Mouse (Mus musculus) kidney, embryonic 16.5 days (tissue): ENCODE data around the gene Sox11. TPM values are rescaled to one million over a fixed set of nuclear protein-coding genes. Genes with fewer than 3 reads are reported as not detected.

Experiments used
- ATAC-seq: fragments of 200-750 bp; cut with Nextera tagmentation; 2 replicates; pipeline ENCODE4 v1.8.0; 2017; ENCODE audit warnings: moderate TSS enrichment; ENCODE audit not compliant: low FRiP score, low TSS enrichment
- H3K27ac ChIP-seq: fragments of 300-500 bp; sonication (generic); 2 replicates; pipeline ENCODE4 v1.5.1; 2014; ENCODE audit warnings: low read length
- H3K27me3 ChIP-seq: fragments of 300-500 bp; sonication (generic); 2 replicates; pipeline ENCODE4 v1.6.1; 2014; ENCODE audit warnings: low read length, control low read depth, mixed read lengths; ENCODE audit not compliant: insufficient read depth
- H3K36me3 ChIP-seq: fragments of 300-500 bp; sonication (generic); 2 replicates; pipeline ENCODE4 v1.6.1; 2014; ENCODE audit warnings: low read length, control low read depth, mixed read lengths; ENCODE audit not compliant: insufficient read depth
- H3K4me1 ChIP-seq: fragments of 300-500 bp; sonication (generic); 2 replicates; pipeline ENCODE4 v1.6.1; 2014; ENCODE audit warnings: low read length, control low read depth, mixed read lengths; ENCODE audit not compliant: insufficient read depth
- H3K4me2 ChIP-seq: fragments of 300-500 bp; sonication (generic); replicated peaks from 2 replicates; pipeline ENCODE4 v1.6.1; 2014; ENCODE audit warnings: low read depth, low read length
- H3K4me3 ChIP-seq: fragments of 300-500 bp; sonication (generic); 2 replicates; pipeline ENCODE4 v1.5.1; 2014; ENCODE audit warnings: mild to moderate bottlenecking, low read length
- H3K9ac ChIP-seq: fragments of 300-500 bp; sonication (generic); replicated peaks from 2 replicates; pipeline ENCODE4 v1.6.1; 2014; ENCODE audit warnings: low read length
- H3K9me3 ChIP-seq: fragments of 300-500 bp; sonication (generic); 2 replicates; pipeline ENCODE4 v1.6.1; 2016; ENCODE audit warnings: low read length, control low read depth
- WGBS: fragments of 180-500 bp; shearing (Covaris S2); extraction: QIAGEN DNeasy Blood & Tissue Kit; methylation state at CpG from one replicate; pipeline ENCODE4 v1.1.7; 2014; 5-methylcytosine and 5-hydroxymethylcytosine counted together
- polyA plus RNA-seq: library from polyadenylated mRNA; unstranded; fragments of >200 nt; fragmentation: Nextera tagmentation; extraction: Ambion mirVana; gene quantifications from 2 replicates; pipeline ENCODE4 v1.2.1, GENCODE M21; 2015

Gene Sox11
- polyA plus RNA-seq, 1 experiment from 2014 or later: 60.2 TPM

- H3K4me3 ChIP-seq: peak overlapping the region; percentile 81; the same call in 1 of the 2 replicates
- no peak overlapping the region for H3K27ac ChIP-seq
- no peaks in the 10 kb centered on the region for H3K9me3 ChIP-seq
- 53% methylated on average over 1 of the region's 1 CpGs for WGBS
- peaks cover 12% of the 10 kb centered on the region; the same call in 1 of the 2 replicates for H3K4me1 ChIP-seq
- H3K27me3 ChIP-seq: no peaks in the 10 kb centered on the region
- peaks cover 3% of the 10 kb centered on the region; the same call in 1 of the 2 replicates for H3K36me3 ChIP-seq
- ATAC-seq: no peak
- peak overlapping the region; percentile 83 for H3K4me2 ChIP-seq
- H3K9ac ChIP-seq: no peak overlapping the region
Measured at GRCm38 (mm10) chr12:27337482-27337881, 4.9 kb downstream of the Sox11 start.

GRCm38 (mm10) chr12:27336801-27337200, 5.6 kb downstream of the Sox11 start:
- Histone ChIP-seq H3K9me3 (no peaks in the 10 kb centered on the region), H3K36me3 (peaks cover 3% of the 10 kb centered on the region; the same call in 1 of the 2 replicates), H3K4me3 (peak overlapping the region; percentile 18), H3K4me1 (peaks cover 12% of the 10 kb centered on the region; the same call in 1 of the 2 replicates), H3K27ac (no peak overlapping the region), H3K4me2 (peak overlapping the region; percentile 83; the same call in 1 of the 2 replicates), H3K27me3 (no peaks in the 10 kb centered on the region), H3K9ac (no peak overlapping the region)
- ATAC-seq: no peak
- 56% methylated on average over 5 of the region's 5 CpGs for WGBS

DNA sequence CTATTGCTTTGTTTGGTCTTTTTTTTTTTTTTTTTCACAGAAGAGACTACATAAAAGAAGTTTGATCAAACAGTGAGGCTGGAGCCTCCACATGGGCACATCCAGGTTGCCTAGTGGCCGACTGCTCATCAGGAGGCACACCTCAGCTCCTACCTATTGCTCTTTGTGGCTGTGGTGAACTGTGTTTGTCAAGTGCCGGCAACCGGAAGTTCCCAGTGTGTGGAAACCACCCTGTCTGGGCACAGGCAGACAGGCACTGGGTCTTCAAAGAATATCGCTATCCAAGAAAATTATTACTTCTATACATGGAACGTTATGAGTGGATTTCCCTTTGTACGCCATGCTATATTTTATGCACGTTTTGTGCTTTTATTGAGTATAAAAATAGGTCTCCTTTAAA, 6.0 kb downstream of the Sox11 start:
- WGBS: 74% methylated on average over 7 of the region's 7 CpGs
- Histone ChIP-seq H3K9me3 (no peaks in the 10 kb centered on the region), H3K4me3 (no peak overlapping the region), H3K27ac (no peak overlapping the region), H3K4me1 (peaks cover 12% of the 10 kb centered on the region; the same call in 1 of the 2 replicates), H3K36me3 (peaks cover 3% of the 10 kb centered on the region; the same call in 1 of the 2 replicates), H3K27me3 (no peaks in the 10 kb centered on the region), H3K4me2 (0 out of 2 replicates have a peak overlapping the region, but pooled peaks have one; percentile 10), H3K9ac (no peak overlapping the region)
- no peak for ATAC-seq

DNA sequence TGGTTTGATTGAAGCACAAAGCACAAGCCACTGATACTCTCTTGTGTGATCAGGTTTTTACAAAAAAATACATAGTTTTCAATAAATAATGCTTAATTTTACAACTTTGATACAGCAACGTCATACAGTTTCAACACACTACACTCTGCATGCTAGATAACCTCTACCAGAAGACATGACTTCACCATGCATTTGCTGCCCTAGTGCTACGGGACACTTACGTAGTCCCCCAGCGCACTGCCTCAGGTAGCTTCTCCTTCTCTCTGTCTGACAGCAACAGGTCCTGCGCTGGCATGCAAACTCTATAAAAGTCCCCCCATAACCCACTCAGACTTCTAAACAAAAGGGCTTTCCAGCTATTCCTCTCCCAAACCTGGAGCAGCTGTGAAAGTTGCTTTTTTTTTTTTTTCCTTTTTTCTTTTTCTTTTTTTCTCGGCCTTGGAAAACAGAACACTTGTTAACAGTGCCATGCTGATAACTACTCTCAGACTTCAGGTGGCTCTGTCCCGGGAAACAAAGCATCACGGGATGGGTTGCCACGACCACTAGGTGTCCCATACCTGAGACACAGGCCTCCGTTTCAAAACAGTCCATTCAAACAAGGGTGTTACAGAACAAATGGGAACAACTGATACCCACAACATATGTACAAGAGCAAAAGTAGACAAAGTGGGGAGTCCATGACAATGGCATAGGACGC, 6.9 kb downstream of the Sox11 start:
- H3K4me3 ChIP-seq: no peak overlapping the region
- H3K27me3 ChIP-seq: no peaks in the 10 kb centered on the region
- H3K4me1 ChIP-seq: peaks cover 12% of the 10 kb centered on the region; the same call in 1 of the 2 replicates
- 70% methylated on average over 11 of the region's 11 CpGs for WGBS
- no peaks in the 10 kb centered on the region for H3K9me3 ChIP-seq
- no peak overlapping the region for H3K9ac ChIP-seq
- no peak for ATAC-seq
- H3K36me3 ChIP-seq: peaks cover 3% of the 10 kb centered on the region; the same call in 1 of the 2 replicates
- H3K4me2 ChIP-seq: no peak overlapping the region
- no peak overlapping the region for H3K27ac ChIP-seq

DNA sequence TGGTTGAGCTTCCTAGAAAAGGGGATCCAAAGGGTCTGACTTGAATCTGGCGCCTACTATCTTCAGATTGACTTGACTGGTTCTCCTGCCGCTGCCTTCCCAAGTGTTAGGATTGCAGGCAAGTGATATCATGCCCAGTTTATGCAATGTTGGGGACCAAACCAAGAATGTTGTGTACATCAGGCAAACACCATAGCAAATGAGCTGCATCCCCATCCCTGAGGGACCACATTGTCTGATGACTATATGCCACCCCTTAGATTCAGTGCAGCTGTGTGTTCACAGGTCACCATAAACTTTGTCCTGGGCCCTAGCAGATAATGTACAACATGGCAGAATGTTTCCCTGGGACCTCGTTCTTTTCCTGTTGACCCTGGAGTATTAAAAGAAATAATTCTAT, 8.8 kb downstream of the Sox11 start:
- no peaks in the 10 kb centered on the region for H3K9me3 ChIP-seq
- no peak overlapping the region for H3K9ac ChIP-seq
- peaks cover 3% of the 10 kb centered on the region; the same call in 1 of the 2 replicates for H3K36me3 ChIP-seq
- ATAC-seq: no peak
- H3K4me1 ChIP-seq: peaks cover 12% of the 10 kb centered on the region; the same call in 1 of the 2 replicates
- H3K27ac ChIP-seq: no peak overlapping the region
- H3K4me2 ChIP-seq: no peak overlapping the region
- 90% methylated on average over 3 of the region's 3 CpGs for WGBS
- H3K27me3 ChIP-seq: no peaks in the 10 kb centered on the region
- H3K4me3 ChIP-seq: no peak overlapping the region

GRCm38 (mm10) chr12:27323423-27323822, 19.0 kb downstream of the Sox11 start:
- WGBS: 66% methylated on average over 1 of the region's 1 CpGs
- H3K36me3 ChIP-seq: no peaks in the 10 kb centered on the region
- no peak overlapping the region for H3K4me3 ChIP-seq
- no peak for ATAC-seq
- H3K27ac ChIP-seq: no peak overlapping the region
- no peaks in the 10 kb centered on the region for H3K9me3 ChIP-seq
- no peak overlapping the region for H3K4me2 ChIP-seq
- no peak overlapping the region for H3K9ac ChIP-seq
- no peaks in the 10 kb centered on the region for H3K4me1 ChIP-seq
- H3K27me3 ChIP-seq: no peaks in the 10 kb centered on the region

DNA sequence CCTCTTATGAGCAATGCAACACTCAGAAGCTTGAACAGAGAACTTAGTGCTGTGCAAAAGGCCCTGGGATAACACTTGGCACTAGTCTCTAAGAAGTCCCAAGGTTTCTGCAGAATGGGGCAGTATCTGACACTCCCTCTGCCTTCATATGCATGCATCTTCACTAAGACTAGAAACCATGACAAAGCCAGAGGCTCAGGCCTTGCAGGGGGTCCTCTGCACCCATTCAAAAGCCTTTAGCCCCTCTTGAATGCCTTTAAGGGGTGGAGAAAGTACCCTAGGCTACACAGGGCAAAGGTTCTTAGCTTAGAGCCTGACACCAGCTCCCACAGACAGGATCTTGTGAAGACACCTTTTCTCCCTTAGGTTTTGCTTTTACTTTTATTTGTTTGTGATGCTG, 21.7 kb downstream of the Sox11 start:
- Histone ChIP-seq H3K27ac (no peak overlapping the region), H3K27me3 (no peaks in the 10 kb centered on the region), H3K36me3 (no peaks in the 10 kb centered on the region), H3K4me2 (no peak overlapping the region), H3K4me3 (no peak overlapping the region), H3K9me3 (no peaks in the 10 kb centered on the region; the same call in 1 of the 2 replicates), H3K9ac (no peak overlapping the region), H3K4me1 (no peaks in the 10 kb centered on the region)
- no peak for ATAC-seq

GRCm38 (mm10) chr12:27312985-27313384, 29.4 kb downstream of the Sox11 start:
- Histone ChIP-seq H3K9me3 (no peaks in the 10 kb centered on the region; the same call in 1 of the 2 replicates), H3K27ac (no peak overlapping the region), H3K4me3 (no peak overlapping the region), H3K27me3 (no peaks in the 10 kb centered on the region), H3K36me3 (no peaks in the 10 kb centered on the region), H3K4me1 (peaks cover 20% of the 10 kb centered on the region), H3K9ac (no peak overlapping the region), H3K4me2 (no peak overlapping the region)
- WGBS: 88% methylated on average over 8 of the region's 8 CpGs
- no peak for ATAC-seq

- Histone ChIP-seq H3K27me3 (no peaks in the 10 kb centered on the region), H3K4me2 (peak overlapping the region; percentile 16), H3K4me1 (peaks cover 20% of the 10 kb centered on the region), H3K9me3 (no peaks in the 10 kb centered on the region; the same call in 1 of the 2 replicates), H3K36me3 (no peaks in the 10 kb centered on the region), H3K27ac (peak overlapping the region; percentile 1), H3K9ac (peak overlapping the region; percentile 29; the same call in 1 of the 2 replicates), H3K4me3 (no peak overlapping the region)
- WGBS: 14% methylated on average over 9 of the region's 9 CpGs
- ATAC-seq: no peak
Measured at GRCm38 (mm10) chr12:27311854-27312466, 30.4 kb downstream of the Sox11 start.
